Mouse (Mus musculus) adipocyte (in vitro differentiated cells): ENCODE measurements around the gene Sst.
"Not testable (repeated sequence)": the region's sequence is repeated elsewhere in the genome, so short reads cannot be mapped to it uniquely, and the experiment has no call there.

Experiments used
- DNase-seq: peaks from one replicate; pipeline ENCODE4 v3.0.0-alpha.2; 2016; ENCODE audit warnings: low spot score

Gene Sst

GRCm38 (mm10) chr16:23890636-23891035, at the start of gene Sst:
Gene Sst, minus strand, starts transcription at chr16:23890958.
- DNase-seq: no peak

GRCm38 (mm10) chr16:23934397-23934796, 43.6 kb upstream of the Sst start:
- DNase-seq: no peak

- DNase-seq: no peak
These were observed 41.5 kb upstream of the Sst start, which contains the start of gene Rtp2 for GRCm38 (mm10) chr16:23932294-23932693. Gene Rtp2, minus strand, starts transcription at chr16:23932394.

DNA sequence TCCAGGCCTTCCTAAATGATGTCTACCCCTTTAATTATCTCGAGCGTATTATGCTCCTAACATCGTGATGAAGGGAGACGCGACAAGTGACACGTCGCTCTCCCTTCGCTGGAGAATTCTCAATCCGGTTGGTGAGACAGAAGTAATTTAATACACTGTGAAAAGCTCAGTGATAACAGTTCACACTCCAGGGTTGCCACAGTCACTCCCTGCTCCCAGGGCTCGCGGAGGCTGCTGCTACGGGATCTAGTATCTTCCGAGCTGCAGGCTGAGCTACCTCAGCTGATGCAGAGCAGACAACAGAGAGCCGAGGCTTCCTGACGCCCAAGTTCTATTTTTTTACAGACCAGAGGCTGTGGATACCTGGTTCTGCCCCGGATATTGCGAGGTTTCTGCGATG, 40.5 kb upstream of the Sst start:
- no peak for DNase-seq

DNA sequence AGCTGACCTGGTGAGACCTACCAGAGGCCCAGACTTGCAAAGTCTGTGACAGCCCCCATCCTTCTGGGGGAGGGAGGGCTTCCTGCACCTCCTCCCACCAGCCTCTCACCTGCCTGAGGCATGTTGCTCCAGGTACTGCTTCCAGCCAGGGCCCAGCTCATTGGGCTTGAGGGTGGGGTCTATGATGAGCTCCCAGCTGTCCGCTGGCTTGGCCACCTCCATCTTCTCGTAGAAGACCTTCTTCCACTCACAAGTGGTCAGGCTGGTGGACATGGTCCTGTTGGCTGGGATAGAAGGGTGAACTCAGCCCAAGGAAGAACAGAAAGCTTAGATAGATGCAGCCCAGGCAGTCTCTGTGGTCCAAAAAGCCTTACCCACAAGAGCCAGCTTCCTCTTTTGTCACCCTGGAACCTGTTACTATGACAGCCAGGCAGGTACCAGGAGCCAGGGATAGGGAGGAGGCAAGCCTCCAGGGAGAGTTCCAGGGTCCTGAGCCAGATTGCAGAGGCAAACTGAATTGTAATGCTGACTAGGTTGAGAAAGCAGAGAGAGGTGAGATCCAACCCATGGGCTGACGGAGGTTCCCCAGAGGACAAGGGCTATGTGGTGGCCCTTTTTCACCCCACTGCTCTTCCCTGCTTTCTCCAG, 39.8 kb upstream of the Sst start:
- no peak for DNase-seq

GRCm38 (mm10) chr16:23927301-23928114, 36.8 kb upstream of the Sst start:
- no peak for DNase-seq

DNA sequence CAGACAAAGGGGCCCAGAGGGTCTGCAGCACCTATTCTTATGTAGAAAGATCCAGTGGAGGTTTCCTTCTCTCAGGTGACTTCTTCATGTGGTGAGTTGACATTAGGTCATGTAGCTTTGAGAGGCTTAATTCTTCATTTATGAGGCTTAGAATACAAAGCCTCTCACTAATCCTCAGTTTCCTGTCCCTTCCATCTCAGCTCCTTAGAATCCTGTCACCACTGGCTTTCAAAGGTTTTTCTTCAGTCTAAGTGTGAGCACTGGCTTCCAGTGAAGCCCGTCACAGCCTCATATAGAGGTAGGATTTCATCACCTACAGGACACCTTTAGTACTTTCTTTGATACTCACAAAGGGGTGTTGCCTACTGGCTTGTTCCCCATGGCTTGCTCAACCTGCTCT, 32.1 kb upstream of the Sst start:
- DNase-seq: no peak

- no peak for DNase-seq
These were observed 30.9 kb upstream of the Sst start for GRCm38 (mm10) chr16:23921697-23922096.

- no peak for DNase-seq
These were observed 28.7 kb upstream of the Sst start for GRCm38 (mm10) chr16:23919418-23919817.

DNA sequence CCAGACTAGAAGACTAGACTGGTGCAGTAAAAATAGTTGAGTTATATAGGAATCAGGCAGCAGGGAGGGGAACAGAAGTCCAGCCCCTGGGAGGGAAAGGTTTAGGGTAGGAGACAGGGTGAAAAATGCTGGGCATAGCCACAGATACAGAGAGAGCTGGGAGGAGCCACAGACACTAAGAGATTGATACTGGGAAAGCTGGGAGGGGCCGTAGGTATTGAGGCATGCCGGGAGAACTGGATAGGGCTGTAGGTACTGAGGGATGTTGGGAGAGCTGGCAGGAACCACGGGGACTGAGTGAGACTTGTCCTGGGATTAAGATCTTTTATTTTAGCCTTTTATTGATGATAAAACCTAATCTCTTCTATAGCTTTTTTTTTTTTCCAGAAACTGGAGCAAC, 22.6 kb upstream of the Sst start:
- DNase-seq: no peak

DNA sequence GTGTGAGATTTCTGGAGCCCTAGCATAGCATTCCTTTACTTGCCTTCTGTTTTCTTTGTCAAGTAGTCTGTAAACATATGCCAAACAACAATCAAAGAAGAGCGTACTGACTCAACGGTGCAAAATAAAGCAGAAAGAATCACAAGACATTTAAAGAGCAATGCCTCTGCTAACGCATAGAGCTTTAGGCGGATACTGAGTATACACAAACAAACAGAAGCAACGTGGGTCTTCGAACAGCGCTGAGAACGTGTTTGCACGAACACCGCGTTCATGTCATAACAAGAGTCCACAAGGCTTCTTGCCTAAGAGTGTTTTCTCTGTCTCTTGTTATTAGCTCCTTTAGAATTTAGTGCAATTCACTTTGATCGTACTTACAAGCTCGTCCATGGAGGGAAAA, 22.0 kb upstream of the Sst start:
- DNase-seq: no peak

DNA sequence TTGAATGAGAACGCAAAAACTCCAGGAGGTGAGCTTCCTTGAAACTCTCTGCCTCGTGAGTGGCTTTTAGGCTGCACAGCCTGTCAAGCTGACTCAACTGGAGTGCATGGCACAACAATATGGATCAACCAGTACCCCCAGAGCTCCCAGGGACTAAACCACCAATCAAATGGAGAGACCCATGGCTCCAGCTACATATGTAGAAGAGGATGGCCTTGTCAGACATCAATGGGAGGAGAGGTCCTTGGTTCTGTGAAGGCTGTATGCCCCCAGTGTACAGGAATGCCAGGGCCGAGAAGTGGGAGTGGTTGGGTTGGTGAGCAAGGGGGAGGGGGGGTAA, 18.2 kb upstream of the Sst start:
- not testable (repeated sequence) for DNase-seq

DNA sequence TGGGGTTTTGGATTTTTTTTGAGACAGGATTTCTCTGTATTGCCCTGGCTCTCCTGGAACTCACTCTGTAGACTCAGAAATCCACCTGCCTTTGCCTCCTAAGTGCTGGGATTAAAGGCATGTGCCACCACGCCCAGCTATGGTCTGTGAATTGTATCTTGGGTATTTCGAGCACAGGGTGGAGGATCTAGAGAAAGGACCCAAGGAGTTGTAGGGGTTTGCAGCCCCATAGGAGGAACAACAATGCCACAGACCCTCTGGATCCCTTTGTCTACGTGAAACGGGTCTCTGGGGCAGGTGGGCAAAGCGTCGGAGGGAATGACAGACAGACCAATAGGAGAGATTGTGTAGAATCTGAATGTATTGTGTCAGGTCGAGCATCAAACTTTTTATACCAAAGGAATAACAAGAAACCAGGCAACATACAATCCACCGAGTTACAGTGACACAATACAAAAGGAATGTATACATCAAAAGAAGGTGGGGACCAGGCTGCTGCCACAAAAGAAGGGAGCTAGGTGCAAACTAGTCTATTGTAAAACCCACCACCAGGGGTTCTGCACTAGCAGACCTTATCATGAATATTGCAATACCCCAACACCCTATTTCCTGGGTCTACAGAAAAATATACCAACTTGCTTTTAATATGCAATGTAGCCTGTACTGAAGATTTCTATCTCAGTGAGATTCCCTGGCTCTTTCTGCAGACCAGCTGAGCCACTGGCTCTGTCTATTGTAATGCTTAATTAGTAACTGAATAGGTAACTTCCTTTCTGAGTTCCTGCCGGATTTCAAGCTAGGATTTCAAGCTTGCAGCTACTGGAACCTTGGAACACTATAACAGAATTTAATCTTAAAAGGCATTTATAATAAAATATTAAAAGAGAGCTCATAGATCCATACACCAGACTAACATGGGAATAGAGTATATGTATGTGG, 17.6 kb upstream of the Sst start:
- DNase-seq: not testable (repeated sequence)

DNA sequence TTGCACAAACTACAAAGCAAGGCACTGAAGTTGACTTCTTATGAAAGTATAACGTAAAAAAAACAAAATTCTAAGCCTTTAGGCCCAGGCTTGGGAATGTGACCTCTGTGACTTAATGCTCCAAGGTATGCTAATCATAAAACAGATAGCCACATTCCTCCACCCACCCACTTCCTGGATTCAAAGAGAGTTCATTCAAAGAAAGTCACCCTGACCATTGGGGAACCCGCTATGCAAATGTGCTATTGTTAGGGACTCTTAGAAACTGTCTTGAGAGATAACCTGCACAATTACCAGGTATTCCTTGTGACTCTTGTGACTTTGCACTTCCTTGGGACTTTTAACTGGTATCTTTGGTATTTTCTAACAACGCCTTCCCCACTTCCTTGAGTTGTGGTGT, 15.8 kb upstream of the Sst start:
- DNase-seq: not testable (repeated sequence)

DNA sequence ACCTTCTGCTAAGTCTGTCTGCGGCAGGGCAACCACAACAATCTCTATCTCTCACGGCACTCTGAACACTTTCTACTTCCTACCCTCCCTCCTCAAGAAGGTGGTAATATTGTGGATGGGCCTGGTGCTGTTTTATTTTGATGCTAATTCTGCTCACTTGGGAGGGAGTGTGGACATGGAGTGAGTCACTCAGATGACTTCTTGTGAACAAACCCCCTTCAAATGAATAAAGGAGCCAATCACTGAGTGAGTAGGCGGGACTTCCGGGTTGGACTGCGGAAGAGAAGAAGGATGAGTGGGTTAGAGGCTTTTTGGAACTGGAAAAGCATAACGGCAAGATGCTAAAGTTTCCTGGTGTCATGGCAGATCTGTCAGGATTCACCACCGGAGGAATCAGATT, 10.7 kb upstream of the Sst start:
- no peak for DNase-seq

DNA sequence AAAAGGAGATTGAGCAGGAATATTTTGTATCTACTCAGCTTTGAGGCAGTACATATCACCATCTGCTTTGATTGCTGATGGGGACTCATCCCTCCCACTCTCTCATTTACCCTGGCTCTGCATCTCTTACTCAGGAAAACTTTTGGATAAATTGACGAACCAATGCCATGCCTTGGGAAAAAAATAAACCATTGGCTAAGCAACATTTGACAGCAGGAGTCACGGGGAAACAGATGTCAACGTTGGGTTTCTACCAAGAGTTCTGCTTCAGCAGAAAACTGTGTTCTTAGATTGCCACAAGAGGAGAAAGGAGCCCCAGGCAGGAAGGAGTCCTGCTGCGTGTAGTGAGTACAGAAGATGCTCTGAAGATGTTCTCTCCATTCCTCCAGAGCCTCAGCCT, 9.3 kb upstream of the Sst start:
- DNase-seq: no peak

GRCm38 (mm10) chr16:23898840-23899239, 8.1 kb upstream of the Sst start:
- DNase-seq: peak; percentile 89

GRCm38 (mm10) chr16:23897984-23898586, 7.3 kb upstream of the Sst start:
- DNase-seq: peak; percentile 90

DNA sequence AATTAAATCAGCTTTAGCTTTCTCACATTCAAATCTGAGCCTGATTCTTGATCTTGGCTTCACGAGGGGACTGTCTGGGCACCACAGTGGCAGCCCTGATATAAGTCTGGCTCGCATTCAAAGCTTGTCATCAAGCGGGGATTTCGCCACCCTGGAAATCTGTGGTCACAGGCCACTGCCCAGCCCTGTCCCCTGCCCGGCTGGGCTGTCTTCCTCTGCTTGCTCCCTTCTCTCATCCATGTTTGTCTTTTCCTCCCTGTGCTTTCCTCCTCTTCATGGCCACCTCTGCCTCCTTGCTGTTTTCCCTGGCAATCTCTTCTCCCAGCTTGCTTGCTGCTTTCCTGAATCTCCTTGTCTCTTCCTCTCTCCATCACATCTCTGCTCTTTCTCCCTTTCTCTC, 6.7 kb upstream of the Sst start:
- DNase-seq: peak; percentile 26

DNA sequence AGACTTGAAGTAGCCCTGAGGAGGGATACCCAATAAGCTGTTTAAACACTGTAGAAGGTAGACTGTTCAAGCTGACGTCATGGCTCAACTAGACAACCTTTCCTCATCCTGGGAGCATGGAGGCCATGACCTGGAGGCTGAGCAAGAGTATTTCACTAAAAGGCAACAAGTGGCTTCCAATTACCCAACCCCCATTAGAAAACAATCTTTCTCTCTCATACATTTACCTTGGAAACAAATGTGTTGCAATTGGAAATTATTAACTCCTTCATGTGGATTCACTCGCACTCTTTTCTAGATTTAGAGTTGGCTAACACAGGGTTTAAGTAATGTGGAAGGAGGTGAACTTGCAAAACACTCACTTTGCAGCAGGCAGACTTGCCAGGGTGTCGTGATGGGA, 4.4 kb upstream of the Sst start:
- no peak for DNase-seq

DNA sequence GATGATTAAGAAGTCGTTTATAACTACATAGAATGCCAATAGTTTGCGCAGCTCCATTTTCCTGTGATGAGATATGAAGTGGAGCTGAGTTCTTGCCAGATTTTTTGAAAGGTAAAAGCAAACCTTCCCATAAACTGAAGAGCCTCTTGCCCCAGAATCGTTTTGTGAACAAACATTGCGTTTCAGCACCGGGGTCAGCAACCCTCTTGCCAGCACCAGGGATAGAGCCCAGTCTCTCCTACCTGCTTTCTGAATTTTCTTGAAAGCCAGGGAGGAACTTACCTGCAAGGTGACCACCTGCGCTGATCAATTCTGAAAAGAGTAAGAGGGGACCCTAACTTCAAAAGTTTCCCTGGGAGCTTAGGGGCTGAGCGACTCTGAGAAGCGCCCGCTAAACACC, 607 bp downstream of the Sst start:
- peak; percentile 24 for DNase-seq

GRCm38 (mm10) chr16:23887910-23888579, 2.7 kb downstream of the Sst start:
- DNase-seq: no peak
